Mouse (Mus musculus) lung, adult 2 months (tissue): ENCODE data around the gene Folr2. TPM values are rescaled to one million over a fixed set of nuclear protein-coding genes. Genes with fewer than 3 reads are reported as not detected.

Source experiments
- DNase-seq: peaks from one replicate; pipeline ENCODE4 v3.0.0; 2022
- H3K4me1 ChIP-seq: fragments of 200-500 bp; 2 replicates; pipeline ENCODE4 v1.6.1; 2011; ENCODE audit warnings: low read length; ENCODE audit not compliant: control insufficient read depth, insufficient read depth
- H3K4me3 ChIP-seq: fragments of 200-500 bp; replicated peaks from 2 replicates; pipeline ENCODE3; 2011; ENCODE audit warnings: low read depth, mild to moderate bottlenecking, control low read depth, low read length; ENCODE audit errors: extremely low read depth
- CTCF ChIP-seq: fragments of 200-500 bp; IDR thresholded peaks from 2 replicates; pipeline ENCODE4 v1.5.1; 2011; ENCODE audit warnings: mild to moderate bottlenecking, low read length, control low read depth; ENCODE audit not compliant: insufficient read depth
- POLR2A ChIP-seq: fragments of 200-500 bp; IDR thresholded peaks from 2 replicates; pipeline ENCODE4 v1.6.1; 2011; ENCODE audit warnings: low read depth, mild to moderate bottlenecking, control low read depth, low read length, borderline replicate concordance; ENCODE audit errors: extremely low read depth
- WGBS: fragments of 180-500 bp; shearing (Covaris S2); methylation state at CpG from one replicate; pipeline ENCODE4 v1.1.7; 2018; 5-methylcytosine and 5-hydroxymethylcytosine counted together
- polyA plus RNA-seq: library from polyadenylated mRNA; depleted of rRNA; stranded (reverse); fragments of >200 nt; gene quantifications from 2 replicates; pipeline ENCODE4 v1.2.3, GENCODE M21; 2012

The Folr2 gene
- polyA plus RNA-seq, 1 experiment, result 12.6 TPM

DNA sequence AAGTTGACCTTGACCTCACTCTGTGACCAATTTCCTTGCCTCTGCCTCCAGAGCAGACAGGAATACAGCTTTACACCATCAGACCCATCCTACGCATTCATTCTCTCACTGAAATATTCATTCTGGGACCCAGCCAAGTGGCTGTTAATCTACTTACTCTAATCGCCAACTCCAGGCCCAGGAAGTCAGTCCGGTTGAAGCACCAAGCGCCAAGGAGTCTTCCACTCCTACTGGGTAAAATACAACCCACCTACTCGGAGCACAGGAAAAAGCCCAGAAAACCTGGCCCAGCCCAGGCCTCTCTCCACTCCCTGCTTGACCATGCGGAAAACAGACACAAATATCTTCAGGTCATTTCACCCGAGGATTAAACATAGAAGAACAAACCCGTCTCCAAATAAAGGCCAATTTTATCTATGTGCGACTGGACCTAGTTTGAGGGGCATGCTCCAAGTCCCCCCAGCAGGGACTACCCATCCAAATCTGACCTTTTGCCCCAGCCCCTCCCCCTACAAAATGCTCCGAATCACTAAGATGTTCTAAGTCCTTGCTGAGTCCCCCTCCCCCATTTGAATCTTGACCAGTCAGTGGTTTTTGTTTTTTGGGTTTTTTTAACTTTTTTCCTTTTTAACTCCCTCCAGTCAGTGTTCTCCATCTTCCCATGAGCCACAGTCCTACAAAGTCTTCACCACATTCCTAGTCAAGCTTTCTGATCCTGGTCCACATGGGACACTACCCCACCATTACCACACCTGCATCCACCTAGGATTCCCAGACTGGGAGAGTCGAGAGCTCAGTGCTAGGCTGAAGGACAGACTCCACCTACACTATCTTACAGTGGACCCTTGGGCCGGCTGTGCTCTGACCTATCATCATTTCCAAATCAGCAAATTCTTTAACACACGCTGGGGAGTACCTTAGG, 11.5 kb upstream of the Folr2 start:
- TF ChIP-seq CTCF (no peak), POLR2A (no peak)
- Histone ChIP-seq H3K4me3 (no peak overlapping the region), H3K4me1 (no peaks in the 10 kb centered on the region)
- DNase-seq, result no peak
- 77% methylated on average over 13 of the region's 13 CpGs for WGBS

DNA sequence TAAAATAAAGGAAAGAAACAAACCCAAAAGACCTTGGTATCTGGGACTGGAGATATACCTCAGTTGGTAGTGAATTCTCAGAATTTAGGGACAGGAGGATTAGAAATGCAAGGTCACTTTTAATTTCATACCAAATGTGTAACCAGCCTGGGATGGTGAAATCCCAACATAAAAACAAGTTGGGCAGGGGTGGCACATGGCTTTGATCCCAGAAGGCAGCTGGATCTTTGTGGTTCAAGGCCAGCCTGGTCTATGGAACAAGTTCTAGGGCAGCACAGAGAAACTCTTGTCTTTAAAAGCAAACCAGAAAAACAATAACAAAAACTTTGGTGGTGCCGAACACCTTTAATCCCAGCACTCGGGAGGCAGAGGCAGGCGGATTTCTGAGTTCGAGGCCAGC, 10.5 kb upstream of the Folr2 start:
- no peak for DNase-seq
- TF ChIP-seq CTCF (no peak), POLR2A (no peak)
- Histone ChIP-seq H3K4me3 (no peak overlapping the region), H3K4me1 (no peaks in the 10 kb centered on the region)
- WGBS, result 90% methylated on average over 4 of the region's 4 CpGs

DNA sequence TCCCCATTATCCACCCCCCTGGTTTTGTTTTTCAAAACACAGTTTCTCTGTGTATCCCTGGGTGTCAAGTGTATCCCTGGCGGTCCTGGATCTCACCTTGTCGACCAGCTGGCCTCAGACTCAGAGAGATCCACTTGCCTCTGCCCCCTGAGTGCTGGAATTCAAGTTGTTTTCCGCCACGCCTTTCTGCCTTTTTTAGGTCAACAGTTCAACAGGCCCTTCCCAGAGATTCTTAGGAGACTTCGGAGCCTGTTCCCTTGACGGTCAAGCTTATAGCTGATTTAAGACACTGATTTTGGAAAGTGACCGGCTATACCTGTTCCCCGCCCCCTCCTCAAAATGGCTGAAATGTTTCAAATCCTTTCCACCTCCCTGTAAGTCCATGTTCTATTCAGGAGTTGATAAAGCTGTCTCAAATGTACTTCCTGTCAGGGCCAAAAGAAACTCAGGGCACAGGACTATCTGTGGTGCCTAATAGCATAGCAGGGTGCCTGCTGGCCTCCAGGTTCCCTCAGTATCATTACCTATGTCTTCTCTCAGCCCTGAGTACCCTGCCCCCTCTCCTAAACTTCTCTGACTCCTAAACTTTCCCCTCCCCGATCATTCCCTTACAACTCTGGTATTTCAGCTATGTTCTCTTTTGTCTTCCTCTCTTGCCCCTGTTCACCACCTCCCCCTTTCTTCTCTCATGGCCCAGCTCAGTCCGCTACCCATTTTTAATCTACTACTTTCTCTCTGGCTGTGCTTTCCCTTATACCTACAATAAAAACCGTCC, 9.7 kb upstream of the Folr2 start:
- no peak for TF ChIP-seq POLR2A
- no peak for TF ChIP-seq CTCF
- no peak for DNase-seq
- 85% methylated on average over 11 of the region's 11 CpGs for WGBS
- Histone ChIP-seq H3K4me3 (no peak overlapping the region), H3K4me1 (no peaks in the 10 kb centered on the region)

DNA sequence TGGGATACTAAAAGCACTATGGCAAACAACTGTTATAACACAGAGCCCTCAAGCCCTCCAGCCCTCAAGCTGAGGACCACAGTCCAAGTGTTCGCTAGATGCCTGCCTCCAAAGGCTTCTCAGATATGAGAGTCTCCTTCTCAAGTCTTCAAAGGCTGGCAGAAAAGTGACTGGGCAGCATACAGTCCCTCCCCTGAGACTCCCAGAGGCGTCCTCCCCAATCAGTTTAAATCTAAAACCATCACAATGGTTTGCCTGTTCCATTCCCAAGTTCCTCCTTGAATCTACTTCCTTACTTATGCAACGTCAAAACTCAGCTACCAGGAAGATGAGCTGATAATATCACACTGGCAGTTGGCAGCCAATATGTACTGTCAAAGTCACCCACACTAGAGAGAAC, 6.4 kb upstream of the Folr2 start, which contains the start of gene Anapc15:
Gene Anapc15 (plus strand): TSS at position 301 of the 400 bp plus-strand sequence.
- WGBS, result 61% methylated on average over 3 of the region's 3 CpGs
- Histone ChIP-seq H3K4me3 (no peak within 1 kb of the TSS), H3K4me1 (no peaks in the 10 kb centered on the region)
- no peak for DNase-seq
- TF ChIP-seq POLR2A (no peak), CTCF (no peak)

DNA sequence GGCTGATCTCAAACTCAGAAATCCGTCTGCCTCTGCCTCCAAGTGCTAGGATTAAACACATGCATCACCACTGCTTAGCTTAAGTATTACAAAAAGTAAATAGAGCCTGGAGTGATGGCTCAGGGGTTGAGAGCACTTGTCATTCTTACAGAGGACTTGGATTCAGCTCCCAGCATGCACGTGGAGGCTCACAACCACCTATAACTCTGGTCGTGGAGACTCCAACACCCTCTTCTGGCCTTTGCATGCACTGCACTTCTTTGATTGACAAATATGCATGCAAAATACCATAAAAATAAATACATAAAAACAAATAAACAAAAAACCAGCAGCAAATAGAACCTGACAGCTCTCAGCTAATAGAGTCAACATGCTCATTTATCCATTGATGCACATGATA, 5.3 kb upstream of the Folr2 start:
- Histone ChIP-seq H3K4me3 (no peak overlapping the region), H3K4me1 (no peaks in the 10 kb centered on the region)
- 70% methylated on average over 3 of the region's 3 CpGs for WGBS
- DNase-seq, result no peak
- TF ChIP-seq CTCF, result no peak
- TF ChIP-seq POLR2A, result no peak

DNA sequence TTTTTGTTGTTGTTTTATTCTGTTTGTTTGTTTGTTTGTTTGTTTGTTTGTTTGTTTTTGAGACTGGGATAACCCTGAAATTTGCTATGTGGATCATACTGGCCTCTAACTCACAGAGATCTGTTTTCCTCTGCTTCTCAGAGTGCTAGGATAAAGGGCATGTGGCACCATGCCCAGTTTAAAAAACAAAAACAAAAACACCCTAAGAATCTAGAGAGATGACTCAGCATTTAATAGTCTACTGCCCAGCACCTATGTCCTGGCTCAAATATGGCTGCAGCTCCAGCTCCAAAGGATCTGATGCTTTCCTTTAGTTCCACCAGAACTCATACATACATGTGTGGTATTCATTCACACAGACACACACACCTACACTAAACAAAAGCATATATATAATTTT, 4.0 kb upstream of the Folr2 start:
- TF ChIP-seq POLR2A (no peak), CTCF (no peak)
- DNase-seq, result no peak
- no peak overlapping the region for H3K4me3 ChIP-seq
- no peaks in the 10 kb centered on the region for H3K4me1 ChIP-seq

DNA sequence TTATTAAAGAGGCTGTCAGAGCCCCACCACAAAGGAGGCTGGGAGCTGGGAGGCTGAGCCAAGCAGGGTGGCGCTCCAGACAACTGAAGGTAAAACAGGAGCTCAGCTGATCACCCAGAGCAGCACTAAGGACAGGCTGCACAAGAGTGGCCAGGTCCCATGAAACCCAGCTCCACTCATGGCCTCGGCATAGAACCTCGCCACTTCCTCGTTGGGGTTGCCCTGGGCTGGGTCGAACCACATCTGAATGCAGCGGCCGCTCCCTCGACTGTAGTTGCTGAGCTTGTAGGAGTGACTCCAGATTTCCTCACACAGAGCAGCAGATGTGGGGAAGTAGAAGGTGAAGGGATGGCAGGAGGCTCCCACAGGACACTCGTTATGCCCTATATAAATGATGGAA, 1.4 kb upstream of the Folr2 start:
- H3K4me1 ChIP-seq, result no peaks in the 10 kb centered on the region
- DNase-seq, result peak; percentile 18
- TF ChIP-seq POLR2A, result no peak
- TF ChIP-seq CTCF, result no peak
- no peak overlapping the region for H3K4me3 ChIP-seq
- WGBS, result 56% methylated on average over 9 of the region's 9 CpGs

DNA sequence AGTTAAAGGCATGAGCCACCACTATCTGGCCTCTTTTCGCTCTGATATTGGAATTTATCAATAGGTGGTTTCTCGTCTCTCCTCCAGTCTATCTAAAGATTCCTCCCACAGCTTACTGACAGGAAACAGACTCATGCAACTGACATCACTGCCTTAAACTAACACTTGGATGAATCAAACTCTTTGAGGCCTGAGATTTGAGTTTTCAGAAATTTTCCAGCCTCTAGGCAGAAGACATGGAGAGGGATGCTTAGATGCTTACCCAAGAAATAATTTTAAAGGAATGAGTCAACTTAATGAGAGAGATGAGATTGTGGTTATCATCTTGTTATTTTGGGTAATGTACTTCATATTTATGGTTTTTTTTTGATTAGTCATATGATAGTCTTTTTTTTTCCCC, 3.2 kb downstream of the Folr2 start:
- 65% methylated on average over 2 of the region's 2 CpGs for WGBS
- TF ChIP-seq CTCF (no peak), POLR2A (no peak)
- no peak overlapping the region for H3K4me3 ChIP-seq
- no peak for DNase-seq
- H3K4me1 ChIP-seq, result no peaks in the 10 kb centered on the region

DNA sequence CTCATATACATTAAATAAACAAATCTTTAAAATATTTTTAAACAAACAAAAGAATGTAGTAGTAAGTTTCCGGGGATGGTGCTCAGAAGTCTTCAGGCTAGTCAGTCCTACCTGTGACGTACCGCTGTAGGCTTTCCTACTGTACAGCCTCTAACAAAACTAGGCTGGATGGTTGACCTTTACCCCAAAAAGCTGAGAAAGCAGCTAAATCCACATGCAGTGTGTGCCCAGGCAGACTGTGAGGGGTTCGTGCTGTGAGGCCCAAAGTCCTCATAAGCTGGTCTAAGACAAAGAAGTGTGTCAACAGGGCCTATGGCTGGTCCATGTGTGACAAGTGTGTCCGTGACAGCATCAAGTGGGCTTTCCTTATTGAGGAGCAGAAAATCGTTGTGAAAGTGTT, 4.1 kb downstream of the Folr2 start:
- 75% methylated on average over 6 of the region's 6 CpGs for WGBS
- no peak for TF ChIP-seq POLR2A
- TF ChIP-seq CTCF, result no peak
- Histone ChIP-seq H3K4me3 (no peak overlapping the region), H3K4me1 (no peaks in the 10 kb centered on the region)
- no peak for DNase-seq
